Mouse (Mus musculus) spleen, adult 12 weeks (tissue): ENCODE measurements around the gene Gstp3.
A peak's percentile ranks its signal among the peaks of the same experiment; 100 is the strongest.
"Not testable (repeated sequence)": the region's sequence is repeated elsewhere in the genome, so short reads cannot be mapped to it uniquely, and the experiment has no call there.

Source experiments
- DNase-seq: peaks from one replicate; pipeline ENCODE4 v3.0.0; 2022; ENCODE audit warnings: low spot score

Gene Gstp3

DNA sequence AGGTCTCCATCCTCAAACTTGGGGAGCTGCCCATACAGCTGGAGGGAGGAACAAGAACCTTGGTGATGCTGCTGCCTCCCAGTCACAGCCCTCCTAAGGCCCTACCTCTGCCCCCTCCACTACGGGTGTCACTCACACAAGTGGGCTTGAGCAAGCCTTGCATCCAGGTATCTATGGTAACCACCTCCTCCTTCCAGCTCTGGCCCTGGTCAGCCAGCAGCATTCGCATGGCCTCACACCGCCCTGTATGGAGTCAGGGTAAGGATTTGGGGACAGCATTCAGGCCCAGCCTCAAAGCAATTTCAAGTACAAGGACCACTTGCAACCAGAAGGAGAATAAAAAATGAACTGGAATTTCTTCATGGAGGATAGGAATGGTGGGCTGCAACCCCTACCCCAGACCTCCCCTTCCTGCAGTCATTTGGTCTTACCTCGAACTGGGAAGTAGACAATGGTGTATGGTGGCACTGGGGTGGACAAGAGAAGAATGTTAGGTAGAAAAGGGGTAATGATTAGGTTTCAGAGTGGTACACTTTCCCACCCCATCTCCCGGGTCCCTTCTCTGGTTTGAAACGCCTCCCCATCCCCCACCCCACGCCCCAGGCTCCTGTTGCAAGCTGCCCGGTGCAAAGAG lies 22.1 kb downstream of the Gstp3 start:
- DNase-seq = not testable (repeated sequence)

DNA sequence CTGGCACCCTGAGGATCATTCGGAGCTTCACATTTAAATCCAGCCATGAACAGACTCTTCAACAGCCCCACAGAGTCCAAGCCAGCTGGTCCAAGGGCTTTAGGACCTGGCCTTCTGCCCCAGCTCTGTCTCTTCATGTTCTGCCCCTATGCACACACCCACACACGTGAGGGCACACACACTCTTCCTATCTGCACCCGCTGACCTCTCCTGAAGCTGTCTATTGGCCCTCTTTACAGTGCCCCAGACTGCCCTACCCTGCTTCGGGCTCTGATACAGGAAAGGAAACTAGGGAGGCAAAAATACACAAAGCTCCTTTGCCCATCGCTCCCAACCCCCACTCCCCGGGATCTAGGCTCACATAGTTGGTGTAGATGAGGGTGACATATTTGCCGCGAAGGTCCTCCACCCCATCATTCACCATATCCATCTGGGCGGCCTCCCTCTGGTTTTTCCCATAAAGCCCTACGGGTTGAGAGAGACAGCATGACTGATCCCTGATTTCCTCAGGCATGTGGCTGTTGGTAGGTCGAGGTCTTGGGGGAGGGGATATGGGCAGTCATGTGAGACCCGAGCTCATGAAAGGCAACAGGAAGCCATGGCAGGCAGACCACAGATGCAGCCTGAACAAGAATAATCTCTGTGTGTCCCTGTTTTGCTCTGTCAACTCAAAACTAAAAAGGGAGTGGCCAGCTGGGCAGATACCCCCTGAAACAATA lies 22.9 kb downstream of the Gstp3 start:
- DNase-seq = no peak

- DNase-seq = no peak
Measured at GRCm38 (mm10) chr19:4033742-4034141, 25.6 kb downstream of the Gstp3 start.

DNA sequence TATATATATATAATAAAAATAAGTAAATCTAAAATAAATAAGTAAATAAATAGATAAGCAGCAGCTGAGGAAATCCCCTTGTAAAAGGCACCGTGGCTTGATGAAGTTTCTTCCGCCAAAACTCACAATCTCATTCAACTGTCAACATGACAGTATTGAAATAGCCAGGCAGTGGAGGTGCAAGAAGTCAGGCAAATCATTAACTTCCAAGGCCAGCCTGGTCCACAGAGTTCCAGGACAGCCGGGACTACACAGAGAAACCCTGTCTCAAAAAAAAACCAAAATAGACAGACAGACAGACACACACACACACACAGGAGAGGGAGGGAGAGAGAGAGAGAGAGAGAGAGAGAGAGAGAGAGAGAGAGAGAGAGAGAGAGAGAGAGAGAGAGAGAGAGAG lies 26.1 kb downstream of the Gstp3 start:
- DNase-seq = no peak

DNA sequence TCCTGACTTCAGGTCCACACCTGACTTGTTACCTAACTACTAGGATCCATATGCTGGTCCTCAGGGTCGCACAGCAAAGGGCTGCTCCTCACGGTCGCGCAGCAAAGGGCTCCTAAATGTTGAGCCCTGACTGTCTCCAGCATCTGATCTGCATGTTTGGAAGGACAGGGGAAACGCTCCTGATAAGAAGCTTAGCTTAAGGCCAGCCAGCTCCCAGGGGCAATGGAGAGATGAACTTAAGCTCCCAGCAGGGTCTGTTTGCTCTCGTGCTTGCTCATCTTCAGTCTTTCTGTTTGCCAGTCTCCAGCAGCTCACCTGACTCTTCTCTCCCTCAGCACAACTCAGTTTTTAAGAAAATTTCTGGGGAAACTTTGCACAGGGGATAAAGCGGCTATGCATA lies 26.7 kb downstream of the Gstp3 start:
- no peak for DNase-seq

DNA sequence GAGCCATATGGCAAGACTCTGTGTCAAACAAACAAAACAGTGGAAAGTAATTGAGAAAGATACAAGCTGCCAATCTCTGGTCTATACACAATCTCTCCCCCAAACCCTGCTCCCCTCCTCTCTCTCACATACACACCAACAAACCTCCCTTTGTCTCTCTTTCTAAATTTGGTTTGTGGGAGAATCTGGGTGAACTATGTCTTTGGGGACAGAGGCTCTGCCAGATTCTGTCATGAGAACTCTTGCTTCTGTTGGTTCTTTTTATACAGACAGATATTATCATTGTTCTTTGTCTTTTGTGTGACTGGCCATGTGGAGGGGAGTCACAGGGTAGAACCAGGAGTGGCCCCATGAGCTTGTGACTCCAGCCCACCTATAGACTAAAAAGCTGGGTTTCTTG lies 31.8 kb downstream of the Gstp3 start:
- DNase-seq = no peak

DNA sequence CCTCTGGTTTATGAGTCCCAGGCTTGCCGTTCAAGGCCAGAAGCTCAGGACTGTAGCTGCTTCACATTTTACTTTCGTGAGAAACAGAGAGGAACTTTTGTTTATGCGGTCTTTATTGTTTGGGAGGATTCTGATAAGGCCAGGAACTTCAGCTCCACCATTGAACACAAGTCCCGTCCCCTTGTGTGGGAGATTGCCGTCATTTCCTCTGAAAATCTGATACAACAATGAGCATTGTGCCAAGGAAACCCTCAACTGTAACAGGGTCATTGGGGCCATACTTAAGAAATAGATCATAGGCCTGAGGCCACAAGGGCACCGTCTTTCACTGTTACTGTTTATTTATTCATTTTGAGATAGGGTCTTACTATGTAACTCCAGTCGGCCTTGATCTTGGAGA lies 36.2 kb downstream of the Gstp3 start:
- DNase-seq = no peak

- peak; percentile 64 for DNase-seq
Measured at GRCm38 (mm10) chr19:4018743-4019583, 40.4 kb downstream of the Gstp3 start.

DNA sequence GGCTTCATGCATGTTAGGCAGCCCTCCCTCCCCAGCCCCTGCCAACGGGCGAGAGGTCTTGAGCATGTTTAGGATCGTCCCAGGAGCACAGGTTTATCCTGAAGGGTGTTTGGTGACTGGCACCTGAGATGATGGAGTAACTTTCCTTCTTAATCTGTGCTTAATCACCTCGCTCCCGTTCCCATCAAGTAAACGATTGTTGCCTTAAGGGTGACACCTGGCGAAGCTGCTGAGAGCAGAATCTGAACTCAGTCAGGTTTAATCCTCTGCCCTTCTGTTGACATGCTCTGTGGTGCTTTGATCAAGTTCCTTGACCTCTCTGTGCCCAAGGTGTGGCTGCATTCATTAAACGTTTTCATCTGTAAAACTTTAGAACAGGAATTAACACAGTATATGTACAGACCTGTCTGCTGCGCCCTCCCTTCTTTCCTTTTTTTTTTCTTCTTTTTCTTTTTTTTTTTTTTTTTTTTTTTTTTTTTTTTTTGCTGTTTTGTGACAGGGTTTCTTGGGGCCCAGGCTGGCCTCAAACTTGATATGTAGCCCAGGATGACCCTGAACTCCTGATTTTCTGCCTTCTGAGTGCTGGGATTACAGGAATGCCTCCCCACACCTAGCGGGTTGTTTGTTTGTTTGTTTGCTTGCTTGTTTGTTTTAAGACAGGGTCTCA lies 41.3 kb downstream of the Gstp3 start:
- no peak for DNase-seq

- no peak for DNase-seq
Measured at GRCm38 (mm10) chr19:4015635-4016034, 43.7 kb downstream of the Gstp3 start.

GRCm38 (mm10) chr19:4014802-4015201 lies 44.6 kb downstream of the Gstp3 start:
- no peak for DNase-seq

GRCm38 (mm10) chr19:4013066-4013465 lies 46.3 kb downstream of the Gstp3 start:
- no peak for DNase-seq

DNA sequence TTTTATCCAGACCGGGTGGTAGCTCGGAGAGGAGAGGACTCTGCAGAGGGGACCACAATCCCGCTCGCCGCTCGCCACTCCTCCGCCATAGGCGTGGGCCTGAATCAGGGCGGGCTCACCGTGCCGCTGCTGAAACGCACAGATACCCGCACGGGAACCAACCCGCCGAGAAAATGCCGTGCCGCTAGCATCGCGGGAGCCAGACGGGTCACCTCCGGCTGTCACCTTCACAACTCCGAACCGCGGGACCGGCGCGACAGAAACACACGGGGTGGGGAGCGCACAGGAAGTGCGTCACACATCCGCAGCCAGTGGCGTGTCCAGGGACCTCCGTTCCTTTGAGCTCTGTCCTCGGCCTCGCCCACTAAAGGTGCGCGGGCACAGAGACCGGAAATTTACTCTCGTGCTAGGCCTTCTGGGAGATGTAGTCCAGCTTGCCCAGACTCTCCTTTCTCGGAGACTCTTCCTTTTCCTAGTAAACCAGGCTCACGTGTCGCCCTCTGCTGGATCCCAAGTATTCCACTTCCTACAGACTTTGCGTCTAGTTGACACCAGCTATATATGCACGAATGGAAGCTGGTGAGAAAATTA lies 46.8 kb downstream of the Gstp3 start, which contains the start of gene Ndufv1:
Gene Ndufv1 (minus strand): TSS at position 375 of the 591 bp plus-strand sequence.
- peak; percentile 91 for DNase-seq

DNA sequence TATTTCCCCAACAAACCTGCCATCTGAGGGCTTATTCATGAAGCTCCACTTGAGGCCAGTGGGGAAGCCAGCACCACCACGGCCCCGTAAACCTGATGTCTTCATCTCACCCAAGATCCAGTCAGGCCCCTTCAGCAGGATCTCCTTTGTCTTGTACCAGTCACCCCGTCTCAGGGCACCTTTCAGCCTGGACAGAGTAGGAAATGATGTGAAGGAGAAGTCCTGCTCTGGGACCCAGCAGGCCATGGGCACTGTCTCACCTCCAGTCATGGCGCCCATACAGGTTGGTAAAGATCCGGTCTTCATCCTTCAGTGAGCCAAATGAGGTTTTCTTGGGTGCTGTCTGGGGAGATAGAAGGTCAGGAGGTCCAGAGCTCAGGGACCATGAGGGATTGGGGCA lies 48.3 kb downstream of the Gstp3 start:
- no peak for DNase-seq
